ENCODE assay signal across 11 mouse cellular contexts in genomic region chr2:90641007-90641709, GRCm38 (mm10). TPM values are rescaled to one million over a fixed set of nuclear protein-coding genes. Genes with fewer than 3 reads are reported as not detected.
A peak's percentile ranks its signal among the peaks of the same experiment; 100 is the strongest.
DNase-seq lines count a peak whose midpoint lies in the region; ATAC-seq and TF ChIP-seq lines count a peak whose summit lies in the region.
"Had no signal": no experiment of that assay in that cellular context is flagged by ENCODE, and none has a peak within 500 bp of the region (broad histone marks: within the 10 kb centered on the region; RNA-seq: fewer than 3 reads in every experiment).

No protein-coding gene starts in this region.

- H3K27me3 ChIP-seq in lung, embryonic 14.5 days (ENCODE audit: insufficient read depth, low read length) = no peaks in the 10 kb centered on the region
- no peaks in the 10 kb centered on the region for H3K27me3 ChIP-seq in liver, embryonic 13.5 days
- H3K27me3 ChIP-seq in forebrain, embryonic 10.5 days (ENCODE audit: poor library complexity, severe bottlenecking) = no peaks in the 10 kb centered on the region

- peaks cover 6% of the 10 kb centered on the region for H3K4me1 ChIP-seq in lung, embryonic 14.5 days (ENCODE audit: insufficient read depth)
- H3K4me1 ChIP-seq in liver, embryonic 13.5 days (replicated peaks) = peaks cover 34% of the 10 kb centered on the region
- no peaks in the 10 kb centered on the region for H3K4me1 ChIP-seq in forebrain, embryonic 10.5 days

- no peak for TF ChIP-seq CTCF in lung, embryonic 14.5 days (IDR thresholded peaks at IDR 0.05; ENCODE audit: low read depth)

- no peak overlapping the region for H3K27ac ChIP-seq in lung, embryonic 14.5 days (ENCODE audit: low read depth)
- H3K27ac ChIP-seq in liver, embryonic 13.5 days = no peak overlapping the region
- no peak overlapping the region for H3K27ac ChIP-seq in forebrain, embryonic 10.5 days

- ATAC-seq in lung, embryonic 14.5 days (ENCODE audit: insufficient read depth) = 0 out of 2 replicates have a peak, but pooled peaks have one; percentile 15
- ATAC-seq in liver, embryonic 13.5 days (ENCODE audit: low read depth) = peak; percentile 47; the same call in 1 of the 2 replicates
- peak; percentile 9; the same call in 1 of the 2 replicates for ATAC-seq in neutrophil, adult 5-6 weeks (ENCODE audit: extremely low read depth, insufficient number of reproducible peaks, low FRiP score, poor library complexity, severe bottlenecking)
- no peak for ATAC-seq in CD4-positive, CD25-positive, alpha-beta regulatory T cell, adult 4 months

- no peak for DNase-seq in lung, embryonic 14.5 days
- DNase-seq in lung, postnatal 10 days = no peak
- DNase-seq in adrenal gland, postnatal 14 days = peak; percentile 51
- DNase-seq in liver, embryonic 13.5 days = no peak
- DNase-seq in forebrain, embryonic 10.5 days (ENCODE audit: extremely low spot score, low spot score) = no peak
- DNase-seq in gastrocnemius, adult 18-20 months (ENCODE audit: low spot score) = no peak
- DNase-seq: cerebellum, adult 2 months had no signal

- H3K4me3 ChIP-seq in lung, embryonic 14.5 days (ENCODE audit: low read depth, low read length) = no peak overlapping the region
- no peak overlapping the region for H3K4me3 ChIP-seq in liver, embryonic 13.5 days (replicated peaks)
- no peak overlapping the region for H3K4me3 ChIP-seq in forebrain, embryonic 10.5 days

- no peaks in the 10 kb centered on the region for H3K36me3 ChIP-seq in lung, embryonic 14.5 days (ENCODE audit: insufficient read depth)
- H3K36me3 ChIP-seq in liver, embryonic 13.5 days = no peaks in the 10 kb centered on the region
- no peaks in the 10 kb centered on the region for H3K36me3 ChIP-seq in forebrain, embryonic 10.5 days (replicated peaks)
- H3K36me3 ChIP-seq: G1E had no signal

- WGBS in lung, embryonic 14.5 days = 66% methylated on average over 10 of the region's 10 CpGs
- WGBS in liver, embryonic 13.5 days (ENCODE audit: insufficient replicate concordance) = 50% methylated on average over 10 of the region's 10 CpGs
- 84% methylated on average over 10 of the region's 10 CpGs for WGBS in forebrain, embryonic 10.5 days

- no peaks in the 10 kb centered on the region for H3K9me3 ChIP-seq in lung, embryonic 14.5 days (ENCODE audit: low read depth, low read length)
- H3K9me3 ChIP-seq in liver, embryonic 13.5 days (replicated peaks) = no peaks in the 10 kb centered on the region
- no peaks in the 10 kb centered on the region for H3K9me3 ChIP-seq in forebrain, embryonic 10.5 days
- H3K9me3 ChIP-seq: G1E had no signal

- H3K4me2 ChIP-seq in lung, embryonic 14.5 days = no peak overlapping the region
- no peak overlapping the region for H3K4me2 ChIP-seq in liver, embryonic 13.5 days
- H3K4me2 ChIP-seq: heart, embryonic 11.5 days had no signal

- no peak overlapping the region for H3K9ac ChIP-seq in lung, embryonic 14.5 days
- no peak overlapping the region for H3K9ac ChIP-seq in liver, embryonic 13.5 days

RNA-seq across cellular contexts. Expression of gene Nup160, which starts 35.9 kb away (rescaled TPM):
- polyA plus RNA-seq in lung, embryonic 14.5 days (2014; fragmentation: Nextera tagmentation; extraction: Ambion mirVana) = 59.6 and 63.9 TPM in 2 replicates
- total RNA-seq in adrenal gland, postnatal 14 days (2021) = 26.1 and 28.5 TPM in 2 replicates
- 35.1 and 44.0 TPM in 2 replicates for polyA plus RNA-seq in liver, embryonic 13.5 days (2015; fragmentation: Nextera tagmentation; extraction: Ambion mirVana)
- total RNA-seq in neutrophil, adult 5-6 weeks (2017) = 31.3 and 49.2 TPM in 2 replicates
- polyA plus RNA-seq in CD4-positive, CD25-positive, alpha-beta regulatory T cell, adult 4 months (2017; shearing (Covaris generic)) = 10 to 100 TPM; 22.5 to 34.3 TPM
- 64.7 and 75.7 TPM in 2 replicates for polyA plus RNA-seq in forebrain, embryonic 10.5 days (2016; fragmentation: Nextera tagmentation; extraction: Ambion mirVana)
- total RNA-seq in gastrocnemius, adult 18-20 months (2021) = 1 to 10 TPM; 8.3 to 8.8 TPM
